Mouse (Mus musculus): ENCODE data around the gene Dera. TPM values are rescaled to one million over a fixed set of nuclear protein-coding genes. Genes with fewer than 3 reads are reported as not detected.
"Not testable (repeated sequence)": the region's sequence is repeated elsewhere in the genome, so short reads cannot be mapped to it uniquely, and the experiment has no call there.

Gene Dera
- polyA plus RNA-seq (2015; fragmentation: Nextera tagmentation; extraction: Ambion mirVana) = 10.6 and 12.8 TPM in 2 replicates

- no peaks in the 10 kb centered on the region for H3K9me3 ChIP-seq (replicated peaks; ENCODE audit: control insufficient read depth, low read length, poor library complexity, severe bottlenecking)
- peak within 1 kb of the TSS; percentile 56 for H3K4me3 ChIP-seq (ENCODE audit: low read depth, low read length)
- no peak within 1 kb of the TSS for H3K27ac ChIP-seq (ENCODE audit: low read length)
- peak within 1 kb of the TSS; percentile 89 for H3K4me2 ChIP-seq (ENCODE audit: low read length)
- peak; percentile 70 for ATAC-seq
- H3K9ac ChIP-seq (ENCODE audit: low read depth, low read length) = peak within 1 kb of the TSS; percentile 69
- H3K27me3 ChIP-seq (ENCODE audit: control insufficient read depth, insufficient read depth, low read depth, low read length) = no peaks in the 10 kb centered on the region
- H3K36me3 ChIP-seq (ENCODE audit: control insufficient read depth, insufficient read depth, low read length) = peaks cover 20% of the 10 kb centered on the region
- WGBS = 13% methylated on average over 25 of the region's 26 CpGs
- H3K4me1 ChIP-seq (ENCODE audit: control insufficient read depth, insufficient read depth, low read length) = peaks cover 5% of the 10 kb centered on the region
These were observed at the start of gene Dera for GRCm38 (mm10) chr6:137754056-137754856. Gene Dera, plus strand, starts transcription at chr6:137754546.

GRCm38 (mm10) chr6:137706209-137706608, 48.1 kb upstream of the Dera start:
- Histone ChIP-seq H3K4me2 (ENCODE audit: low read length) (no peak overlapping the region), H3K27ac (ENCODE audit: low read length) (no peak overlapping the region), H3K4me1 (ENCODE audit: control insufficient read depth, insufficient read depth, low read length) (peaks cover 4% of the 10 kb centered on the region; the same call in 1 of the 2 replicates), H3K9me3 (replicated peaks; ENCODE audit: control insufficient read depth, low read length, poor library complexity, severe bottlenecking) (no peaks in the 10 kb centered on the region), H3K9ac (ENCODE audit: low read depth, low read length) (no peak overlapping the region), H3K27me3 (ENCODE audit: control insufficient read depth, insufficient read depth, low read depth, low read length) (no peaks in the 10 kb centered on the region), H3K36me3 (ENCODE audit: control insufficient read depth, insufficient read depth, low read length) (no peaks in the 10 kb centered on the region), H3K4me3 (ENCODE audit: low read depth, low read length) (no peak overlapping the region)
- no peak for ATAC-seq
- WGBS = 93% methylated on average over 10 of the region's 10 CpGs

- H3K4me3 ChIP-seq (ENCODE audit: low read depth, low read length); H3K9ac ChIP-seq (ENCODE audit: low read depth, low read length); H3K27ac ChIP-seq (ENCODE audit: low read length); H3K36me3 ChIP-seq (ENCODE audit: control insufficient read depth, insufficient read depth, low read length); H3K27me3 ChIP-seq (ENCODE audit: control insufficient read depth, insufficient read depth, low read depth, low read length); H3K9me3 ChIP-seq (replicated peaks; ENCODE audit: control insufficient read depth, low read length, poor library complexity, severe bottlenecking); H3K4me2 ChIP-seq (ENCODE audit: low read length); ATAC-seq: not testable (repeated sequence)
- 90% methylated on average over 13 of the region's 13 CpGs for WGBS
- H3K4me1 ChIP-seq (ENCODE audit: control insufficient read depth, insufficient read depth, low read length) = peaks cover 10% of the 10 kb centered on the region; the same call in 1 of the 2 replicates
These were observed 45.5 kb upstream of the Dera start for GRCm38 (mm10) chr6:137708726-137709405.

- WGBS = 80% methylated on average over 14 of the region's 14 CpGs
- peaks cover 10% of the 10 kb centered on the region; the same call in 1 of the 2 replicates for H3K4me1 ChIP-seq (ENCODE audit: control insufficient read depth, insufficient read depth, low read length)
- H3K9me3 ChIP-seq (replicated peaks; ENCODE audit: control insufficient read depth, low read length, poor library complexity, severe bottlenecking) = no peaks in the 10 kb centered on the region
- no peak overlapping the region for H3K4me3 ChIP-seq (ENCODE audit: low read depth, low read length)
- H3K4me2 ChIP-seq (ENCODE audit: low read length) = no peak overlapping the region
- no peaks in the 10 kb centered on the region for H3K36me3 ChIP-seq (ENCODE audit: control insufficient read depth, insufficient read depth, low read length)
- no peak for ATAC-seq
- H3K9ac ChIP-seq (ENCODE audit: low read depth, low read length) = no peak overlapping the region
- H3K27ac ChIP-seq (ENCODE audit: low read length) = no peak overlapping the region
- H3K27me3 ChIP-seq (ENCODE audit: control insufficient read depth, insufficient read depth, low read depth, low read length) = no peaks in the 10 kb centered on the region
These were observed 43.9 kb upstream of the Dera start for GRCm38 (mm10) chr6:137710179-137711037.

- no peak overlapping the region for H3K4me3 ChIP-seq (ENCODE audit: low read depth, low read length)
- H3K27ac ChIP-seq (ENCODE audit: low read length) = no peak overlapping the region
- H3K9ac ChIP-seq (ENCODE audit: low read depth, low read length) = no peak overlapping the region
- WGBS = 12% methylated on average over 7 of the region's 7 CpGs
- no peak overlapping the region for H3K4me2 ChIP-seq (ENCODE audit: low read length)
- H3K4me1 ChIP-seq (ENCODE audit: control insufficient read depth, insufficient read depth, low read length) = peaks cover 10% of the 10 kb centered on the region; the same call in 1 of the 2 replicates
- H3K9me3 ChIP-seq (replicated peaks; ENCODE audit: control insufficient read depth, low read length, poor library complexity, severe bottlenecking) = no peaks in the 10 kb centered on the region
- H3K36me3 ChIP-seq (ENCODE audit: control insufficient read depth, insufficient read depth, low read length) = no peaks in the 10 kb centered on the region
- no peak for ATAC-seq
- no peaks in the 10 kb centered on the region for H3K27me3 ChIP-seq (ENCODE audit: control insufficient read depth, insufficient read depth, low read depth, low read length)
These were observed 41.6 kb upstream of the Dera start for GRCm38 (mm10) chr6:137712654-137713309.

GRCm38 (mm10) chr6:137713310-137713664, 41.1 kb upstream of the Dera start:
- no peak for ATAC-seq
- no peak overlapping the region for H3K4me3 ChIP-seq (ENCODE audit: low read depth, low read length)
- H3K4me1 ChIP-seq (ENCODE audit: control insufficient read depth, insufficient read depth, low read length) = peaks cover 10% of the 10 kb centered on the region; the same call in 1 of the 2 replicates
- no peak overlapping the region for H3K9ac ChIP-seq (ENCODE audit: low read depth, low read length)
- H3K4me2 ChIP-seq (ENCODE audit: low read length) = no peak overlapping the region
- H3K27me3 ChIP-seq (ENCODE audit: control insufficient read depth, insufficient read depth, low read depth, low read length) = no peaks in the 10 kb centered on the region
- WGBS = 46% methylated on average over 3 of the region's 3 CpGs
- H3K27ac ChIP-seq (ENCODE audit: low read length) = no peak overlapping the region
- no peaks in the 10 kb centered on the region for H3K36me3 ChIP-seq (ENCODE audit: control insufficient read depth, insufficient read depth, low read length)
- H3K9me3 ChIP-seq (replicated peaks; ENCODE audit: control insufficient read depth, low read length, poor library complexity, severe bottlenecking) = no peaks in the 10 kb centered on the region

- no peak for ATAC-seq
- WGBS = 71% methylated on average over 5 of the region's 5 CpGs
- Histone ChIP-seq H3K9ac (ENCODE audit: low read depth, low read length) (no peak overlapping the region), H3K27ac (ENCODE audit: low read length) (no peak overlapping the region), H3K27me3 (ENCODE audit: control insufficient read depth, insufficient read depth, low read depth, low read length) (no peaks in the 10 kb centered on the region), H3K9me3 (replicated peaks; ENCODE audit: control insufficient read depth, low read length, poor library complexity, severe bottlenecking) (no peaks in the 10 kb centered on the region), H3K4me2 (ENCODE audit: low read length) (no peak overlapping the region), H3K36me3 (ENCODE audit: control insufficient read depth, insufficient read depth, low read length) (no peaks in the 10 kb centered on the region), H3K4me1 (ENCODE audit: control insufficient read depth, insufficient read depth, low read length) (peaks cover 7% of the 10 kb centered on the region; the same call in 1 of the 2 replicates), H3K4me3 (ENCODE audit: low read depth, low read length) (no peak overlapping the region)
These were observed 37.5 kb upstream of the Dera start for GRCm38 (mm10) chr6:137716802-137717201.

- H3K9ac ChIP-seq (ENCODE audit: low read depth, low read length) = no peak overlapping the region
- no peak overlapping the region for H3K4me3 ChIP-seq (ENCODE audit: low read depth, low read length)
- 90% methylated on average over 15 of the region's 15 CpGs for WGBS
- ATAC-seq = no peak
- no peak overlapping the region for H3K4me2 ChIP-seq (ENCODE audit: low read length)
- no peaks in the 10 kb centered on the region for H3K36me3 ChIP-seq (ENCODE audit: control insufficient read depth, insufficient read depth, low read length)
- H3K27ac ChIP-seq (ENCODE audit: low read length) = no peak overlapping the region
- no peaks in the 10 kb centered on the region for H3K4me1 ChIP-seq (ENCODE audit: control insufficient read depth, insufficient read depth, low read length)
- peaks cover 3% of the 10 kb centered on the region; the same call in 1 of the 2 replicates for H3K27me3 ChIP-seq (ENCODE audit: control insufficient read depth, insufficient read depth, low read depth, low read length)
- H3K9me3 ChIP-seq (replicated peaks; ENCODE audit: control insufficient read depth, low read length, poor library complexity, severe bottlenecking) = no peaks in the 10 kb centered on the region
These were observed 32.0 kb upstream of the Dera start for GRCm38 (mm10) chr6:137722220-137722931.
